Mouse (Mus musculus): Measurements from ENCODE around the gene Lpin2. TPM values are rescaled to one million over a fixed set of nuclear protein-coding genes. Genes with fewer than 3 reads are reported as not detected.
A peak's percentile ranks its signal among the peaks of the same experiment; 100 is the strongest.

The Lpin2 gene
- polyA plus RNA-seq, 1 experiment, result 11.2 TPM

DNA sequence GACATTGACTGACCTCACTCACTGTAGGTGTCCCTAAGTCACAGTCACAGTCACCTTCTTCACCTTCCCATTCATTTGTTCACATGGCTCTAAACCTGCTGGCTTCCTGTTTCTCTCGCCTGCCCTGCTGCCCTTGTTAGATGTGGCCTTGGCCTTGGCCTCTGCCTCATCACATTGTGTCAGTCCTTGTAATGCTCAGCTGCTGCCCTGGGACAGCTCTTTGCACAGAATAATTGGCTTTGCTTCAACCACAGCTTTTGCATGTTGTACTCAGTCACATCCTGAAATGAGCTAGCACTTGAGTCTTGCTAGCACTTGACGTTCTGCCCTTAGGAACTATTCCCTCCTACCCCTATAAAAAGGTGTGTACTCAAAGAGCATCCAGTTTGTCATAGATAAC is 42.2 kb downstream of the Lpin2 start:
- no peak for TF ChIP-seq CTCF (IDR thresholded peaks at IDR 0.05; ENCODE audit: control insufficient read depth, insufficient read depth, insufficient replicate concordance, low read depth, low read length)
- no peak for TF ChIP-seq POLR2A (IDR thresholded peaks at IDR 0.05; ENCODE audit: control insufficient read depth, low read depth, low read length)
- H3K27me3 ChIP-seq (ENCODE audit: control insufficient read depth, insufficient read depth, low read length), result no peaks in the 10 kb centered on the region
- H3K4me3 ChIP-seq (ENCODE audit: control insufficient read depth, low read depth, low read length), result no peak overlapping the region
- H3K36me3 ChIP-seq (ENCODE audit: control insufficient read depth, insufficient read depth, low read length), result no peaks in the 10 kb centered on the region; the same call in 1 of the 2 replicates
- H3K27ac ChIP-seq (ENCODE audit: control insufficient read depth, insufficient read depth, low read depth, low read length), result no peak overlapping the region
- H3K4me1 ChIP-seq (ENCODE audit: control insufficient read depth, insufficient read depth, low read length), result no peaks in the 10 kb centered on the region

DNA sequence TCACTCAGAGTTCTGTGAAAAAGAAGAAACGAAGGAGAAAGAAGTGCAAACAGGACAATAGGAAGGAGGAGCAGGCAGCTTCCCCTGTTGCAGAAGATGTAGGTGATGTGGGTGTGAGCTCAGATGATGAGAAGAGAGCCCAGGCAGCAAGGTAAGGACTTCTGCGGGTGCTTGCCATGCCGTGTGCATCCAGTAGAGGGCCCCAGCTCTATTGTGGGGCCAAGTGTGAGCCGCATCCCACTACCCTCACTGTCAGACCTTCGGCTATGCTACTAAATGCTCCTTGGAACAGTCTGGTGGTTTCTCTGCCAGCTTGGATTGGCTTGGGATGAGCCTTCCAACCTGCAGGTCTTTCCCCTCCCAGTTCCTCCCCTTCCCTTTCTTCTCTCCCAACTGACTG is 42.7 kb downstream of the Lpin2 start:
- peaks cover 2% of the 10 kb centered on the region for H3K36me3 ChIP-seq (ENCODE audit: control insufficient read depth, insufficient read depth, low read length)
- TF ChIP-seq POLR2A (IDR thresholded peaks at IDR 0.05; ENCODE audit: control insufficient read depth, low read depth, low read length) (no peak), CTCF (IDR thresholded peaks at IDR 0.05; ENCODE audit: control insufficient read depth, insufficient read depth, insufficient replicate concordance, low read depth, low read length) (peak; percentile 59; the same call in 1 of the 2 replicates)

DNA sequence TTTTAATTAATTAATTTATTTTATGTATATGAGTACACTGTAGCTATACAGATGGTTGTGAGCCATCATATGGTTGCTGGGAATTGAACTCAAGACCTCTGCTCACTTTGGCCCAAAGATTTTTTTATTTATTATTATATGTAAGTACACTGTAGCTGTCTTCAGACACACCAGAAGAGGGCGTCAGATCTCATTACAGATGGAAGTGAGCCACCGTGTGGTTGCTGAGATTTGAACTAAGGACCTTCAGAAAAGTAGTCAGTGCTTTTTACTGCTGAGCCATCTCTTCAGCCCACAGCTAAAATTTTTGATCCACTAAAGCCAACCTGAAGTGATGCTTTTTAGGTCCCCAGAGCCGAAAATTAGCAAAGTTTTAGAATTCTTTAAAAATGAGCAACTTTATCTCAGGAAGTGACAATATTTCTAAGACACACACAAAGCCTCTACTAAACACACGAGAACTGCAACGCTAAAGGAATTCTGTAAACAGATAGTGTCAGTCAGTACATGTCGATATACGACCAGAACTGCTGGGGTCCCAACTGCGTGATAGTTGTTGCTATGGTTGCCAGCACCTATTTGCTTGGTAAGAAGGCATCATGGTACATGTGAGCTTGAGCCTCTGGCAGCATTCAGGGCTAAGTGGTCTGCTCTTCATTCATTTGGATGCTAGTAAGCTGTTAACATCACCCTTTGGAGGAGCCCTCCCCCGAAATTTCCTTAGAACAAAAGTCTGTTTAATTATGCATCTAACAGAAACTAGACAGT is 45.0 kb downstream of the Lpin2 start:
- TF ChIP-seq CTCF (IDR thresholded peaks at IDR 0.05; ENCODE audit: control insufficient read depth, insufficient read depth, insufficient replicate concordance, low read depth, low read length), result no peak
- TF ChIP-seq POLR2A (IDR thresholded peaks at IDR 0.05; ENCODE audit: control insufficient read depth, low read depth, low read length), result no peak
- Histone ChIP-seq H3K36me3 (ENCODE audit: control insufficient read depth, insufficient read depth, low read length) (peaks cover 2% of the 10 kb centered on the region), H3K4me1 (ENCODE audit: control insufficient read depth, insufficient read depth, low read length) (no peaks in the 10 kb centered on the region), H3K27ac (ENCODE audit: control insufficient read depth, insufficient read depth, low read depth, low read length) (no peak overlapping the region), H3K27me3 (ENCODE audit: control insufficient read depth, insufficient read depth, low read length) (no peaks in the 10 kb centered on the region), H3K4me3 (ENCODE audit: control insufficient read depth, low read depth, low read length) (no peak overlapping the region)

More for the DNA sequence above, 42.7 kb downstream of the Lpin2 start:
- H3K27ac ChIP-seq (ENCODE audit: control insufficient read depth, insufficient read depth, low read depth, low read length), result no peak overlapping the region
- no peak overlapping the region for H3K4me3 ChIP-seq (ENCODE audit: control insufficient read depth, low read depth, low read length)
- H3K27me3 ChIP-seq (ENCODE audit: control insufficient read depth, insufficient read depth, low read length), result no peaks in the 10 kb centered on the region
- H3K4me1 ChIP-seq (ENCODE audit: control insufficient read depth, insufficient read depth, low read length), result no peaks in the 10 kb centered on the region

DNA sequence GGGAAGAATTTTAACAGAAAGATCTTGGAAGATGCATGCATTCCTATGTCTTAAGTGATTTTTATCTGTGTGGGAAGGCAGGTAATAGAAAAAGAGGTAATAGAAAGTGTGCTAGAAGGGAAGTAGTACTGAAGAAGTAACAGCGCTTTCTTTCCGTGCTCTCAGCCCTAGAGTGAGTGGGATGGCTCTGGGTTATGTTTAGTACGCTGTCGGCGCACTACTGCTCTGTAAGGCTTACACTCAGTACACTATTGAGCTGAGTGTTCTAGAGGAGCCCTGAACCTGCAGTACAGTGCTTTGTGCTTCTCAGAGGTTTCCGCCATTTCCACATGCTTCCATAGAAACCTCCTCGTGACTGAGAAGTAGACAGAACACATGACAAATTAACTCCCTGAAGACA is 46.3 kb downstream of the Lpin2 start:
- Histone ChIP-seq H3K36me3 (ENCODE audit: control insufficient read depth, insufficient read depth, low read length) (peaks cover 2% of the 10 kb centered on the region), H3K27me3 (ENCODE audit: control insufficient read depth, insufficient read depth, low read length) (no peaks in the 10 kb centered on the region), H3K4me3 (ENCODE audit: control insufficient read depth, low read depth, low read length) (no peak overlapping the region), H3K4me1 (ENCODE audit: control insufficient read depth, insufficient read depth, low read length) (no peaks in the 10 kb centered on the region), H3K27ac (ENCODE audit: control insufficient read depth, insufficient read depth, low read depth, low read length) (no peak overlapping the region)
- TF ChIP-seq CTCF (IDR thresholded peaks at IDR 0.05; ENCODE audit: control insufficient read depth, insufficient read depth, insufficient replicate concordance, low read depth, low read length) (no peak), POLR2A (IDR thresholded peaks at IDR 0.05; ENCODE audit: control insufficient read depth, low read depth, low read length) (no peak)

DNA sequence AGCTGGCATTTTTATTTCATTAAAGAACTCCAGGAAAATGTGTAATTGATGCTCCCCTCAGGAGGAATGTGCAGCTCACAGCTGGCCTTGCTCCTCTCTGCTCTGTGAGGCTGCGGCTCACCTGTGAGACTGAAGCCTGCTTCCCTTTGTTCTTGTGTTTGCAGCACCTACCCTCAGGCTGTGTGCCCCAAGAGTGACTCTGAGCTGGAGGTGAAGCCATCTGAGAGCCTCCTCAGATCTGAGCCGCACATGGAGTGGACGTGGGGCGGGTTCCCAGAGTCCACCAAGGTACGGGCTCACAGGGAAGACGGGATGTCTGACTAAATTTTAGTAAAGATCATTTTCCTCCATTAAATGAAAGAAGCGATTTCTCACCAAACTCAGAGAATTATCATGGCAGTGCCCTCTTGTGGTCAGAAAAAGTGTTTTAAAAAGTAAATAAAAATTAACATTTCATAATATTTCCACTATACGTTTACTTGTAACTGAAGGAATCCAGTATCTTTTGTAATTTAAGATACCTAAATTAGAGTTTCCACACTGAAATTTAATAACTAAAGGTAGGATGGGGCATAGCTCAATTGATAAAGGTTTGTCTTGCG is 47.8 kb downstream of the Lpin2 start:
- Histone ChIP-seq H3K36me3 (ENCODE audit: control insufficient read depth, insufficient read depth, low read length) (peaks cover 3% of the 10 kb centered on the region), H3K27ac (ENCODE audit: control insufficient read depth, insufficient read depth, low read depth, low read length) (no peak overlapping the region), H3K4me1 (ENCODE audit: control insufficient read depth, insufficient read depth, low read length) (no peaks in the 10 kb centered on the region), H3K4me3 (ENCODE audit: control insufficient read depth, low read depth, low read length) (no peak overlapping the region), H3K27me3 (ENCODE audit: control insufficient read depth, insufficient read depth, low read length) (no peaks in the 10 kb centered on the region)
- TF ChIP-seq POLR2A (IDR thresholded peaks at IDR 0.05; ENCODE audit: control insufficient read depth, low read depth, low read length) (no peak), CTCF (IDR thresholded peaks at IDR 0.05; ENCODE audit: control insufficient read depth, insufficient read depth, insufficient replicate concordance, low read depth, low read length) (no peak)

DNA sequence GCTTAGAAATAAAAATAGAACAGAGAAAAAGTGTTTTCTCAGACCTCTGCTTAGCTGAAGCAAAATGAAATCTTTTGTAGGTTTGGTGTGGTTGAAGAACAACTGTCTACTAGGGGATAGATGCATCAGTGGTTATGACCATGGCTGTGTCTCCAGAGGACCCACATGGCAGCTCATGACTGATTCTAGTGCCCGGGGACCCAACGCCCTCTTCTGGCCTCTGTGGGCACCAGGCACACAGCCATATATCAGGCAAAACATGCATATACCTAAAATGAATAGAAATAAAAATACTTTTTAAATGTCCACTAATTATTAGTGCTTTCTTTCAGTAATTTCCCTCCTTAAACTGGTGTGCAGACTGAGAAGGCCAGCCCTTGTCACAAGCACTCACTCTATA is 49.6 kb downstream of the Lpin2 start:
- Histone ChIP-seq H3K27ac (ENCODE audit: control insufficient read depth, insufficient read depth, low read depth, low read length) (no peak overlapping the region), H3K4me1 (ENCODE audit: control insufficient read depth, insufficient read depth, low read length) (no peaks in the 10 kb centered on the region), H3K36me3 (ENCODE audit: control insufficient read depth, insufficient read depth, low read length) (peaks cover 3% of the 10 kb centered on the region), H3K4me3 (ENCODE audit: control insufficient read depth, low read depth, low read length) (no peak overlapping the region), H3K27me3 (ENCODE audit: control insufficient read depth, insufficient read depth, low read length) (no peaks in the 10 kb centered on the region)
- TF ChIP-seq POLR2A (IDR thresholded peaks at IDR 0.05; ENCODE audit: control insufficient read depth, low read depth, low read length), result no peak
- TF ChIP-seq CTCF (IDR thresholded peaks at IDR 0.05; ENCODE audit: control insufficient read depth, insufficient read depth, insufficient replicate concordance, low read depth, low read length), result no peak

DNA sequence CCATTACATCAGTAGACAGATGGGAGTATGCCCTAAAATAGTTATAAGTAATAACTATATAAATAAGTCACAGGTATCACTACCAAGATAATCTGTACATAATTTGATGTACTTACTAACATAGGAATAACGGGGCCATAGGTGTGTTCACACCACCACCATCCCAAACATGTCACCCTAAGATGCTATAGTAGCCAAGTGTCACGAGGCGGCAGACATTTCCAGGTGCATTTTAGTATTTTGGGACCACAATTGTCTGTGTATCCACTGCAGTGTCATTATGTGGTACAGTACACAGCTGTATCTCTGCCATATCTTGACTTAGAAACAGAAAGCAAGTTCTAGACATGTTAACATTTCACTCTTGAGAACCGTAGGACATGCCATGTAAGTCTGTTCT is 50.9 kb downstream of the Lpin2 start:
- no peaks in the 10 kb centered on the region for H3K27me3 ChIP-seq (ENCODE audit: control insufficient read depth, insufficient read depth, low read length)
- TF ChIP-seq CTCF (IDR thresholded peaks at IDR 0.05; ENCODE audit: control insufficient read depth, insufficient read depth, insufficient replicate concordance, low read depth, low read length) (no peak), POLR2A (IDR thresholded peaks at IDR 0.05; ENCODE audit: control insufficient read depth, low read depth, low read length) (no peak)
- H3K4me1 ChIP-seq (ENCODE audit: control insufficient read depth, insufficient read depth, low read length), result no peaks in the 10 kb centered on the region
- no peak overlapping the region for H3K27ac ChIP-seq (ENCODE audit: control insufficient read depth, insufficient read depth, low read depth, low read length)
- H3K36me3 ChIP-seq (ENCODE audit: control insufficient read depth, insufficient read depth, low read length), result peaks cover 3% of the 10 kb centered on the region
- no peak overlapping the region for H3K4me3 ChIP-seq (ENCODE audit: control insufficient read depth, low read depth, low read length)

Measured in testis, adult 2 months (tissue).